Mouse (Mus musculus) CH12.LX (cell line): ENCODE results near the gene Suclg2.

Experiments used
- CTCF ChIP-seq, 2 experiments: IDR thresholded peaks in 1 of 2; conservative IDR thresholded peaks in 1 of 2; 2 replicates each; pipeline ENCODE4 v1.5.1; 2011 to 2012; ENCODE audit warnings: low read depth in 2 of 2, low read length in 2 of 2, improper control_type of control experiment in 1 of 2, inconsistent platforms in 1 of 2, mild to moderate bottlenecking in 1 of 2, moderate library complexity in 1 of 2
- E2F4 ChIP-seq: IDR thresholded peaks from 2 replicates; pipeline ENCODE4 v1.6.1; 2011; ENCODE audit warnings: low read depth, low read length, improper control_type of control experiment; ENCODE audit not compliant: insufficient replicate concordance
- EP300 ChIP-seq: IDR thresholded peaks from 2 replicates; pipeline ENCODE4 v1.6.1; 2011; ENCODE audit warnings: low read length, improper control_type of control experiment
- JUND ChIP-seq: conservative IDR thresholded peaks from 2 replicates; pipeline ENCODE4 v1.6.1; 2011; ENCODE audit warnings: low read depth, low read length, improper control_type of control experiment
- MAZ ChIP-seq: IDR thresholded peaks from 2 replicates; pipeline ENCODE4 v1.6.1; 2012; ENCODE audit warnings: low read depth, mild to moderate bottlenecking, inconsistent platforms, low read length, improper control_type of control experiment, moderate library complexity
- MYC ChIP-seq: IDR thresholded peaks from 2 replicates; pipeline ENCODE4 v1.6.1; 2011; ENCODE audit warnings: low read depth, mild to moderate bottlenecking, improper control_type of control experiment, low read length
- POLR2A ChIP-seq: IDR thresholded peaks from 2 replicates; pipeline ENCODE4 v1.6.1; 2011; ENCODE audit warnings: low read depth, mild to moderate bottlenecking, improper control_type of control experiment, low read length
- POLR2AphosphoS2 ChIP-seq: IDR thresholded peaks from 2 replicates; pipeline ENCODE4 v1.6.1; 2011; ENCODE audit warnings: low read depth, low read length, improper control_type of control experiment
- RAD21 ChIP-seq: IDR thresholded peaks from 2 replicates; pipeline ENCODE4 v1.6.1; 2011; ENCODE audit warnings: low read depth, mild to moderate bottlenecking, low read length, improper control_type of control experiment, moderate library complexity
- TBP ChIP-seq: conservative IDR thresholded peaks from 2 replicates; pipeline ENCODE4 v1.6.1; 2011; ENCODE audit warnings: low read depth, low read length, improper control_type of control experiment
- ZNF384 ChIP-seq: IDR thresholded peaks from 2 replicates; pipeline ENCODE4 v1.6.1; 2012; ENCODE audit warnings: low read depth, low read length, improper control_type of control experiment, inconsistent platforms

DNA sequence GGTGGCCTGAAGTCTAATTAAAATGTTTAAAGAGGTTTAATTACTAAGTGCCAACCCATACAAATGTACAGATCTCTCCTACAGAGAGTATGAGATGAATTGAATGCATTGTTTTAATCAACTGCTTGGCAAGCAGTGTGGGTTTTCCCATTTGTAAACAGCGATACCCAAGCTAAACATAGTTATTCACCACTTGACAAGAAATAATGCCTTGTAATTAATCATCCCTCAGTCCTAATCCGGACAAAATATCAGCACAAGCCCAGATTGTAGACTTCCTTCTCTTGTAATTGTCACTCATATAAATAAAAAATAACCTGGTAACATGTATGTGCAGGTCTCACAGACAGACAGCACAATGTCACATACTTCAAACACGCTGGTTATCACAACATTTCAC is 183.4 kb downstream of the Suclg2 start:
- TF ChIP-seq MAZ (no peak), CTCF (conservative IDR thresholded peaks at IDR 0.05 in 1 of 2, IDR thresholded peaks at IDR 0.05 in 1 of 2; ENCODE audit: low read depth in 2 of 2, low read length in 2 of 2) (no peak), MYC (no peak), E2F4 (no peak), POLR2AphosphoS2 (no peak), EP300 (no peak), ZNF384 (no peak), RAD21 (no peak), POLR2A (no peak), TBP (no peak), JUND (no peak)
